Mouse (Mus musculus) kidney, adult 2 months (tissue): Measurements from ENCODE around the gene Mob3b.

Experiments
- CTCF ChIP-seq: fragments of 200-500 bp; conservative IDR thresholded peaks from 2 replicates; pipeline ENCODE4 v1.5.1; 2011; ENCODE audit warnings: low read depth, mild to moderate bottlenecking, control low read depth, low read length, moderate library complexity, mixed read lengths; ENCODE audit not compliant: insufficient read depth, insufficient read length
- POLR2A ChIP-seq: fragments of 200-500 bp; IDR thresholded peaks from one replicate; pipeline ENCODE4 v1.6.1; 2011; ENCODE audit warnings: low read depth, low read length, control low read depth

DNA sequence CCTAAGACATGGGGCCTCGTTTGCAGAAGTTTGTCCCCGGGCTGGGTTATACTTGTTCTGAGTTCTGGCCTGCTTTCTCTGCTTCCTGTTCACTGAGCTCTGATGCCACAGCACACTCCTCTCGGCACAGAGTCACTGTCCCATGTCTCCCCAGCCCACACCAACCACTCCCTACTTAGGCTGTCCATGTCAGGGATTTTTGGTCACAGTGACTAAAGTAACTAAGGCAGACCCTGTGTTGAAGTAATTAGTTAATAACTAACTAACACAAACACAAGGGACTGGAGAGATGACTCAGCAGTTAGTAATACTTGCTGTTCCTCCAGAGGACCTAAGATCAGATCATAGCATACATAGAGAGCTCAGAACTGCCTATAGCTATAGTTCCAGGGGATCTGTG, 8.7 kb upstream of the Mob3b start:
- TF ChIP-seq CTCF: no peak
- no peak for TF ChIP-seq POLR2A
